Mouse (Mus musculus) granulocyte monocyte progenitor cell, adult 5-6 weeks (primary cell): ENCODE measurements around the gene Eya3. TPM values are rescaled to one million over a fixed set of nuclear protein-coding genes. Genes with fewer than 3 reads are reported as not detected.

ENCODE experiments used
- ATAC-seq: replicated peaks from 2 replicates; pipeline ENCODE4 v1.8.0; 2016; ENCODE audit warnings: mild to moderate bottlenecking, moderate TSS enrichment, inconsistent platforms; ENCODE audit not compliant: poor library complexity, severe bottlenecking
- total RNA-seq, 2 experiments: library from RNA; stranded (forward) in 1 of 2; stranded (reverse) in 1 of 2; fragments of 200-712, 200-1000 nt in 1 of 2; fragments of >200 nt in 1 of 2; fragmentation: Nextera tagmentation in 1 of 2; gene quantifications; 2 replicates each; pipeline ENCODE4 v1.2.3; 2014 to 2017

Eya3 gene
- total RNA-seq (2014; fragmentation: Nextera tagmentation) (37.0 and 42.0 TPM in 2 replicates), total RNA-seq (2017) (37.1 and 38.9 TPM in 2 replicates)

- peak; percentile 99 for ATAC-seq
Observed at GRCm38 (mm10) chr4:132638461-132639190, at the start of gene Eya3. Eya3 (plus strand) TSS chr4:132638987.

GRCm38 (mm10) chr4:132590642-132591041, 48.1 kb upstream of the Eya3 start:
- 0 out of 2 replicates have a peak, but pooled peaks have one; percentile 18 for ATAC-seq

- peak; percentile 68 for ATAC-seq
Observed at GRCm38 (mm10) chr4:132592958-132593357, 45.8 kb upstream of the Eya3 start.

- no peak for ATAC-seq
Observed at GRCm38 (mm10) chr4:132594191-132594590, 44.6 kb upstream of the Eya3 start.

GRCm38 (mm10) chr4:132598861-132599260, 39.9 kb upstream of the Eya3 start:
- no peak for ATAC-seq

GRCm38 (mm10) chr4:132599764-132600163, 39.0 kb upstream of the Eya3 start:
- ATAC-seq, result no peak

GRCm38 (mm10) chr4:132600465-132600864, 38.3 kb upstream of the Eya3 start:
- ATAC-seq, result no peak

- peak; percentile 52 for ATAC-seq
Observed at GRCm38 (mm10) chr4:132601242-132601641, 37.5 kb upstream of the Eya3 start.

- ATAC-seq, result no peak
Observed at GRCm38 (mm10) chr4:132603468-132603867, 35.3 kb upstream of the Eya3 start.

GRCm38 (mm10) chr4:132605816-132606215, 33.0 kb upstream of the Eya3 start:
- peak; percentile 87 for ATAC-seq

- no peak for ATAC-seq
Observed at GRCm38 (mm10) chr4:132608147-132608546, 30.6 kb upstream of the Eya3 start.

- ATAC-seq, result peak; percentile 56
Observed at GRCm38 (mm10) chr4:132610301-132610984, 28.3 kb upstream of the Eya3 start.

GRCm38 (mm10) chr4:132611320-132611719, 27.5 kb upstream of the Eya3 start:
- ATAC-seq, result peak; percentile 87

GRCm38 (mm10) chr4:132617873-132618272, 20.9 kb upstream of the Eya3 start:
- ATAC-seq, result peak; percentile 87

GRCm38 (mm10) chr4:132618850-132619375, 19.9 kb upstream of the Eya3 start:
- ATAC-seq, result no peak

GRCm38 (mm10) chr4:132620134-132620533, 18.7 kb upstream of the Eya3 start:
- ATAC-seq, result no peak

- ATAC-seq, result peak; percentile 58
Observed at GRCm38 (mm10) chr4:132621287-132622068, 17.3 kb upstream of the Eya3 start.

- ATAC-seq, result peak; percentile 54
Observed at GRCm38 (mm10) chr4:132624034-132624657, 14.6 kb upstream of the Eya3 start.

- ATAC-seq, result peak; percentile 67
Observed at GRCm38 (mm10) chr4:132628830-132629229, 10.0 kb upstream of the Eya3 start.

GRCm38 (mm10) chr4:132635971-132636370, 2.8 kb upstream of the Eya3 start:
- no peak for ATAC-seq
